Mouse (Mus musculus): ENCODE measurements around the gene Card19. TPM values are rescaled to one million over a fixed set of nuclear protein-coding genes. Genes with fewer than 3 reads are reported as not detected.

The Card19 gene
- 10 to 100 TPM; 13.9 to 15.0 TPM for total RNA-seq (2021)

- peak; percentile 85 to 87 for DNase-seq
Observed at GRCm38 (mm10) chr13:49215504-49216219, at the start of gene Card19. Card19 (minus strand) TSS chr13:49216037.

- no peak for DNase-seq
Observed at GRCm38 (mm10) chr13:49260036-49260722, 44.3 kb upstream of the Card19 start.

GRCm38 (mm10) chr13:49257819-49258313 is 42.0 kb upstream of the Card19 start:
- DNase-seq = no peak

- no peak for DNase-seq
Observed at GRCm38 (mm10) chr13:49252746-49253145, 36.9 kb upstream of the Card19 start.

GRCm38 (mm10) chr13:49252113-49252512 is 36.3 kb upstream of the Card19 start:
- no peak for DNase-seq

- DNase-seq = no peak
Observed at GRCm38 (mm10) chr13:49250716-49251517, 35.1 kb upstream of the Card19 start.

- no peak for DNase-seq
Observed at GRCm38 (mm10) chr13:49249634-49250033, 33.8 kb upstream of the Card19 start.

GRCm38 (mm10) chr13:49248923-49249322 is 33.1 kb upstream of the Card19 start:
- no peak for DNase-seq

GRCm38 (mm10) chr13:49248467-49248862 is 32.6 kb upstream of the Card19 start, which contains the start of gene Susd3:
Susd3 (minus strand) TSS chr13:49248706.
- DNase-seq = no peak

- DNase-seq = no peak
Observed at GRCm38 (mm10) chr13:49247740-49248466, 32.1 kb upstream of the Card19 start.

- DNase-seq = no peak
Observed at GRCm38 (mm10) chr13:49247232-49247739, 31.4 kb upstream of the Card19 start.

- no peak for DNase-seq
Observed at GRCm38 (mm10) chr13:49246626-49247025, 30.8 kb upstream of the Card19 start.

GRCm38 (mm10) chr13:49246011-49246410 is 30.2 kb upstream of the Card19 start:
- no peak for DNase-seq

GRCm38 (mm10) chr13:49245251-49245650 is 29.4 kb upstream of the Card19 start:
- no peak for DNase-seq

GRCm38 (mm10) chr13:49243492-49243891 is 27.7 kb upstream of the Card19 start:
- no peak for DNase-seq

- peak in 1 of 2 experiments; percentile 14 for DNase-seq
Observed at GRCm38 (mm10) chr13:49242321-49243065, 26.7 kb upstream of the Card19 start.

- DNase-seq = no peak
Observed at GRCm38 (mm10) chr13:49238737-49239136, 22.9 kb upstream of the Card19 start.

- no peak for DNase-seq
Observed at GRCm38 (mm10) chr13:49237617-49238016, 21.8 kb upstream of the Card19 start.

- no peak for DNase-seq
Observed at GRCm38 (mm10) chr13:49234711-49235110, 18.9 kb upstream of the Card19 start.

- DNase-seq = no peak
Observed at GRCm38 (mm10) chr13:49233792-49234572, 18.1 kb upstream of the Card19 start.
